Mouse (Mus musculus) hindbrain, embryonic 12.5 days (tissue): ENCODE measurements around the gene Mrps7. TPM values are rescaled to one million over a fixed set of nuclear protein-coding genes. Genes with fewer than 3 reads are reported as not detected.

Source experiments
- ATAC-seq: fragments of 200-750 bp; cut with Nextera tagmentation; 2 replicates; pipeline ENCODE4 v1.8.0; 2017; ENCODE audit warnings: moderate TSS enrichment; ENCODE audit not compliant: low FRiP score
- H3K27ac ChIP-seq: fragments of 300-500 bp; sonication (generic); 2 replicates; pipeline ENCODE4 v1.5.1; 2016; ENCODE audit warnings: mild to moderate bottlenecking
- H3K27me3 ChIP-seq: fragments of 300-500 bp; sonication (generic); 2 replicates; pipeline ENCODE4 v1.6.1; 2016; ENCODE audit warnings: mild to moderate bottlenecking
- H3K36me3 ChIP-seq: fragments of 300-500 bp; sonication (generic); 2 replicates; pipeline ENCODE4 v1.6.1; 2016; ENCODE audit warnings: mild to moderate bottlenecking
- H3K4me1 ChIP-seq: fragments of 300-500 bp; sonication (generic); 2 replicates; pipeline ENCODE4 v1.6.1; 2016
- H3K4me2 ChIP-seq: fragments of 300-500 bp; sonication (generic); replicated peaks from 2 replicates; pipeline ENCODE4 v1.6.1; 2016; ENCODE audit warnings: mild to moderate bottlenecking
- H3K4me3 ChIP-seq: fragments of 300-500 bp; sonication (generic); 2 replicates; pipeline ENCODE4 v1.5.1; 2016; ENCODE audit warnings: mild to moderate bottlenecking
- H3K9ac ChIP-seq: fragments of 300-500 bp; sonication (generic); 2 replicates; pipeline ENCODE4 v1.6.1; 2016; ENCODE audit warnings: mild to moderate bottlenecking, moderate library complexity
- H3K9me3 ChIP-seq: fragments of 300-500 bp; sonication (generic); replicated peaks from 2 replicates; pipeline ENCODE4 v1.6.1; 2016; ENCODE audit warnings: mild to moderate bottlenecking
- WGBS: fragments of 180-500 bp; shearing (Covaris S2); methylation state at CpG from one replicate; pipeline ENCODE4 v1.1.7; 2016; 5-methylcytosine and 5-hydroxymethylcytosine counted together
- polyA plus RNA-seq: library from polyadenylated mRNA; unstranded; fragments of >200 nt; fragmentation: Nextera tagmentation; extraction: Ambion mirVana; gene quantifications from 2 replicates; pipeline ENCODE4 v1.2.1, GENCODE M21; 2016

Mrps7 gene
- polyA plus RNA-seq, 1 experiment from 2014 or later = 86.6 TPM

DNA sequence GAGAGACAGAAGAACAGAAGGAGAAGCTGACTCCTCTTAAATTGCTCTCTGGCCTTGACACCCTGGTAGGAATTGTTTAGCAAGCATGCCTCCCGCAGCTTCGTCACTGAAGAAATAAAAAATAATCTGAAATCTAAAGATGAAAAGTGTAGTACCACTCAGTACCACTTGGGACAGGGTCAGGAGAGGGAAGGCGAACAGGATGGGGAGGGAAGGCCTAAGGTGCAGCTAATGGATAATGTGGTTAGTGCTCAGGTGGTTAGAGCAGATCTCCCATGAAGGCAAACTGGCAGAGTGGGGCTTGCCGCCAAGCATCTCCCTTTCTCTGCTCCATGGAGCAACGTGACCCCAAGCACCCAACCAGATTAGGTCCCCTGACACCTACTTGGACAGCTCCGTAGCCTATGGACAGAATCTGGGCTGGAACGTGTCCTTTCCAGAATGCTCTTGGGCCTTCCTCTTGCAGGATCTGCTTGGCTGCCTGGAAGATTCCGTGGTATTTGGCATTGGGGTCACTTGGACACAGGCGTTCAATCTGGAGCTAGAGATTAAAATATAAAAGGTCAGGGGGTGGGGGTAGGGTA is 19.9 kb downstream of the Mrps7 start:
- H3K27ac ChIP-seq = no peak overlapping the region
- H3K27me3 ChIP-seq = no peaks in the 10 kb centered on the region
- ATAC-seq = no peak
- H3K4me1 ChIP-seq = peaks cover 10% of the 10 kb centered on the region
- H3K9ac ChIP-seq = no peak overlapping the region
- peaks cover 46% of the 10 kb centered on the region for H3K36me3 ChIP-seq
- no peak overlapping the region for H3K4me3 ChIP-seq
- 81% methylated on average over 9 of the region's 9 CpGs for WGBS
- H3K9me3 ChIP-seq = no peaks in the 10 kb centered on the region
- H3K4me2 ChIP-seq = no peak overlapping the region

DNA sequence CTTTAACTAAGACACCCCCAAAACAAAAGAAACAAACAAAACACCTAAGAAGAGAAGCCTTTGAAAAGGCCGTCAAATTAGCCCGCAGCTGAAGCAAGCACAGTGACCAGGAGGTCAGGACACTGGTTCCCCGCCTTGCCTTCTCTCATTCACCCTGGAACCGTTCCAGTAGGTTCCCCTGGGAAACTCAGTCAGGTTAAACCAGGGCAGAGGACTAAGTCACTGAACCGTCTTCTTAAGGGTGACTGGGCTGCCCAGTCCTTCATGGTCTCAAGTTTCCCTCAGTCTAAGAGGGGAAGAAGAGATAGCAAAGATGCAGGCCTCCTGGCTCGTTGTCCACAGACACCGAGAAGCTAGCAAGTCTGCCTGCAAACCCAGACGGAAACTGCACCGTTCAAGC is 22.2 kb downstream of the Mrps7 start:
- WGBS = 83% methylated on average over 9 of the region's 9 CpGs
- Histone ChIP-seq H3K9me3 (no peaks in the 10 kb centered on the region), H3K4me1 (peaks cover 10% of the 10 kb centered on the region), H3K9ac (no peak overlapping the region), H3K27ac (no peak overlapping the region), H3K4me2 (no peak overlapping the region), H3K36me3 (peaks cover 24% of the 10 kb centered on the region), H3K27me3 (no peaks in the 10 kb centered on the region), H3K4me3 (no peak overlapping the region)
- ATAC-seq = no peak

DNA sequence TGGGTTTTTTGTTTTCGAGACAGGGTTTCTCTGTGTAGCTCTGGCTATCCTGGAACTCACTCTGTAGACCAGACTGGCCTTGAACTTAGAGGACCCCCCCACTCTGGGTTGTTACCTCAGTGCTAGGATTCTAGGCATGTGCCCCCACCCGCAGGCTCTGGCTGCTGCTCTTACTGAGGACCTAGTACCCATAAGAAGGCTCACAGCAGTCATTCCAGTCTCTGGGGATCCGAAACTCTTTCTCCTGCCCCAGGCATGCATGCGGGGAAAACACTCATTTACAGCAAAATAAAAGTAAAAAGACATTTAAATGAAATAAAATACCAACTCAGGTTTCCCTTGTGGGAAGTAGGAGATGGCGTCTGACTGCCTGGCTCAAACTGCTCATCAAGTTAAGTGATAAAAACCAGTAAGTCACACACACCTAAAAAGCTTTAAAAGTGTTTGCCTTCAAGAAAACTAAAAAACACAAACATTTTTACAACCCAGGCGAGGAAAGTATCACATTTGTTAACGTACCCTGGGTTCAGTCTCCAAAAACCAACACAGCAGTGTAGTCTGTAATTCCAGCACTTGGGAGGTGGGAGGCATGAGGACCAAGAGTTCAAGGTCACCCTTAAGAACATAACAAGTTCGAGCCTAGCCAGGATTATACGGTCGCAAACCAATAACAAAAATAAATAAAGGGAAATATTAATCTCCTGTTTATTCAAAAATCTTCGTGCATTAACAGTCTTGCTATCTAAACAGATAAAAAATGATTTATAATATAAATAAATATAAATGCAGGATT is 23.3 kb downstream of the Mrps7 start:
- H3K9ac ChIP-seq = peak overlapping the region; percentile 74
- WGBS = 56% methylated on average over 11 of the region's 11 CpGs
- H3K4me3 ChIP-seq = peak overlapping the region; percentile 61
- no peak for ATAC-seq
- no peaks in the 10 kb centered on the region for H3K9me3 ChIP-seq
- no peak overlapping the region for H3K27ac ChIP-seq
- H3K4me2 ChIP-seq = peak overlapping the region; percentile 93
- no peaks in the 10 kb centered on the region for H3K27me3 ChIP-seq
- H3K36me3 ChIP-seq = peaks cover 18% of the 10 kb centered on the region
- H3K4me1 ChIP-seq = peaks cover 10% of the 10 kb centered on the region

DNA sequence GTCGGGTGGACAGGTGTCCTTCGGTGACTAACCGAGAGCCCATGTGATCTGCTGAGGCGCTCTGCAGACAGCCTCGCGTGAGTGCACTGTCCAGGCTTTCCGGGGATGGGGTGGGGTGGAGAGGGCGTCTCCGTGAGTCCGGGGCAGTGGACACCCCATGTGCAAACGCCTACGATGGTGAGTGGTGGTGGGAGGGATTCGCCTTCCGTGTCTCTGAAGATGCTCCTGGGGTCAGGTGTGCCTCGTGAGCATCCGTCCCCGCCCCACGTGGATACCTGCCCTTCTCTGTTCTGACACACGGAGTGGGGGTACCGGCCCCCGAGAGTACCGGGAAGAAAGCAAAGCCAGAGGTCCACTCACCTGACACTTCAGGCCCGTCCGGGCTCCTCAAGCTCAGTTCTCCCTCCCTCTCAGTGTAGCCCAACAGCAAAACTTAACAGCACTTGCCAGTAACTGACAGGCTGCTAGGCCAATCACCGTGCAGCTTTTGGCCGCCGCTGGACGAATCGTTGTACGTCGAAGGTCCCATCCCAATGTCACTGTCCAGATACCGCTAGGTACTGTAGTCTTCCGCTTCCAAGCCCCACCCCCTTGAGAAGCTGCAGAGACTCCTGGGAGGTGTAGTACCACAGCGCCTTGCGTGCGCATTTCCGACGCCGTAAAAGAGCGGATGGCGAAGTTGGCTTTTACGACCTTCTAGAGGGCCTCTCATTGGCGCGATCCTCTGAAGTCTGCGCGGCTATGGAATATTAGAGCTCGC is 24.2 kb downstream of the Mrps7 start, which contains the start of gene Slc25a19:
Gene Slc25a19 (minus strand): TSS at position 591 of the 760 bp plus-strand sequence.
- peak within 1 kb of the TSS; percentile 74 for H3K9ac ChIP-seq
- under 1% methylated on average over 47 of the region's 47 CpGs for WGBS
- no peaks in the 10 kb centered on the region for H3K9me3 ChIP-seq
- peak within 1 kb of the TSS; percentile 93 for H3K4me2 ChIP-seq
- peak within 1 kb of the TSS; percentile 61 for H3K4me3 ChIP-seq
- peak; percentile 100 for ATAC-seq
- no peaks in the 10 kb centered on the region for H3K27me3 ChIP-seq
- no peak within 1 kb of the TSS for H3K27ac ChIP-seq
- peaks cover 10% of the 10 kb centered on the region for H3K4me1 ChIP-seq
- peaks cover 10% of the 10 kb centered on the region; the same call in 1 of the 2 replicates for H3K36me3 ChIP-seq

DNA sequence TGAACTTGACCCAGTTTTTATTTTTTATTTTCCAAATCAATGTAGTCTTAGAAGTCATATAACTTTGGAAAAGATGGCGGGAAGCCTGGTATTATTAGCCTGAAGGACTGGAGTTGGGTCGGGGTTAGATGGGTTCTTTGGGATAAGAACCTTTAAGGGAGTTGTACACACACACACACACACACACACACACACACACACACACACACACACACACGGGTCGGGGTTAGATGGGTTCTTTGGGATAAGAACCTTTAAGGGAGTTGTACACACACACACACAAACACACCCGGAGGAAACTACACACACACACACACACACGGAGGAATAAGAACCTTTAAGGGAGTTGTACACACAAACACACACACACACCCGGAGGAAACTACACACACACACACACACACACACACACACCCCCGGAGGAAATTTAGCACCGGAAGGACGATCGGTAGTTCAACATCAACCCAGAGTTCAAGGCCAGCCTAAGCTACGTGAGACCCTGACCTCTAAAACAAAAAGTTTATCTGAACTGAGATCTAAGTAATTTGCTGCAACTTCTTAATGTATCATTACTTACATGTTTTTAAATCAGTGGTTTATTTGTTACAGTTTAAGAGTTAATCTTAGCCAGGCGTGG is 24.9 kb downstream of the Mrps7 start:
- Histone ChIP-seq H3K9me3 (no peaks in the 10 kb centered on the region), H3K4me1 (peaks cover 10% of the 10 kb centered on the region), H3K27ac (no peak overlapping the region), H3K9ac (peak overlapping the region; percentile 45; the same call in 1 of the 2 replicates), H3K36me3 (0 out of 2 replicates have a peak, but pooled peaks cover 3% of the 10 kb centered on the region), H3K4me3 (peak overlapping the region; percentile 61), H3K4me2 (peak overlapping the region; percentile 93), H3K27me3 (no peaks in the 10 kb centered on the region)
- 53% methylated on average over 13 of the region's 13 CpGs for WGBS
- peak; percentile 49 for ATAC-seq

DNA sequence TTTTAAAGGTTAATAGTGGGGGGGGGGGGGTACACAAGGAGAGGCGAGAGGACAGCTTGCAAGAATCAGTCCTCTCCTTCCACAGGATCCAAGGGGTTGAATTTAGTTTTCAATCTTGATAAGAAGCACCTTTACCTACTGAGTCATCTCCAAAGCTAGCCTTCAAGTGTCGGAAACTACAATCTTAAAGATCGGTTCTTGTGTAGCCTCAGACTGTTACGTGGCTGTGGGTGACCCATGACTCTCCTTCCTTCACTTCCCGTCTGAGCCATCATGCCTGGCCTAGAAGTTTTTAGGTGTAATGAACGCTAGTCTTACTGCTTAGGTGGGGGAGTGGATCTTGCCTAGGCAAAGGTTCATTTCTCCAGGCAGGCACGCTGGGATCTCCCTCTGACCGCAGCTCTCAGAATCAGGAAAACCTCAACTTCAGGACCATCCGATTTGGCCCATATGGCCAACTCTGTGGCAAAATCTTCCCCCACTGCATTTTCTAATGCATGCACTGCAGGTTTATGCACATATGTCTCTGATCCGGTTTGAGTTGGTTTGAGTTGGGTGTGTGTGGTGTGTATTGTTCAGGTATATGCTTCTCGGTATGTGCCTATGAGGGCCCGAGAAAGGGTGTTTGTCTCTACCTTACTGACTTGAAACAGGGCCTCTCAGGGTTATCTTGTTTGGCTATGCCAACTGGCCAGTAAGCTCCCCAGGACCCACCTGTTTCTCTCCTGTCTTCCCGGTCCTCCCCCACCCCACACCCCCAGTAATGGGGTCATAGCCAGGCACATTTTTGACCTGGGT is 26.2 kb downstream of the Mrps7 start:
- Histone ChIP-seq H3K27ac (no peak overlapping the region), H3K4me2 (no peak overlapping the region), H3K4me1 (peaks cover 10% of the 10 kb centered on the region), H3K36me3 (no peaks in the 10 kb centered on the region), H3K27me3 (no peaks in the 10 kb centered on the region), H3K9ac (no peak overlapping the region), H3K4me3 (no peak overlapping the region), H3K9me3 (no peaks in the 10 kb centered on the region)
- 87% methylated on average over 13 of the region's 13 CpGs for WGBS
- ATAC-seq = no peak

DNA sequence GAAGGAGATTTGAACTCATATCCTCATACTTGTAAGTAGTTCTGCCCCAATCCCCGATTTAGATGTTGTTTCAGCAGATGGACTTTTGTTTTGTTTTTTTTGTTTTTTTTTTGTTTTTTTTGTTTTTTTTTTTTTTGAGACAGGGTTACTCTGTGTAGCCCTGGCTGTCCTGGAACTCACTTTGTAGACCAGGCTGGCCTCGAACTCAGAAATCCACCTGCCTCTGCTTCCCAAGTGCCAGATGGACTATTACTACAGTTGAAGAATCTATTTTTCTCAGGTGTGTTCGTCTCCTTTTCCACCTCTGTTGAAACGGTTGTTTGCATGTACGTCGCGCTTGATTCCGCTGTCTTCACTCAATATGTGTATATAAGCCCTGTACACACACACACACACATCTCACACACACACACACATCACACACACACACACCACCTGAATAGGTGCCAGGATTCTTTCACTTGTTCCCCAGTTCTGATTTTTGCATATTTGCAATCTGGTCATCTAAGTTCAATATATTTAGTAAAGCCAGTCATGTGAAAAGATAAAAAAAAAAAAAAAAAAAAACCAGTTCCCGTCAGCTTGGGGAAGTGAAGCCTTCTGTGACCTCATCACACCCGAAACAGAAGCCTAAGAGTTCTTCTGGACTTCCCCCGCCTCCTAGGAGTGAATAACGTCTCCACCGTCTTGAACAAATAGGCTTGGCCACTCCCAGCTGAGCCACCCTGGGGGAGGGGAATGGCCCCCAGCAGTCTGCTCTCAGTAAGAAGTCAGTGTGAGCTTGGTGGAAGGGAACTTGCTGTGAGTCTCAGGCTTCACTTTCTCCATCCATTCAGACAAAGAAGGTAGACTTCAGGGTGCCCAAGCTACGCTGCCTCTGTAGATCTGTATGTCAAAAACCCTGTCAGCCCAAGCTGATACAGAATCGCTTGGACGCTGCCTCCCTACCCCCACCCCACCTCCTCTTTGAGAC is 27.1 kb downstream of the Mrps7 start:
- Histone ChIP-seq H3K27ac (no peak overlapping the region), H3K4me3 (no peak overlapping the region), H3K4me1 (peaks cover 10% of the 10 kb centered on the region), H3K9ac (no peak overlapping the region), H3K9me3 (no peaks in the 10 kb centered on the region), H3K4me2 (no peak overlapping the region), H3K27me3 (no peaks in the 10 kb centered on the region), H3K36me3 (no peaks in the 10 kb centered on the region)
- no peak for ATAC-seq
- WGBS = 52% methylated on average over 16 of the region's 16 CpGs

DNA sequence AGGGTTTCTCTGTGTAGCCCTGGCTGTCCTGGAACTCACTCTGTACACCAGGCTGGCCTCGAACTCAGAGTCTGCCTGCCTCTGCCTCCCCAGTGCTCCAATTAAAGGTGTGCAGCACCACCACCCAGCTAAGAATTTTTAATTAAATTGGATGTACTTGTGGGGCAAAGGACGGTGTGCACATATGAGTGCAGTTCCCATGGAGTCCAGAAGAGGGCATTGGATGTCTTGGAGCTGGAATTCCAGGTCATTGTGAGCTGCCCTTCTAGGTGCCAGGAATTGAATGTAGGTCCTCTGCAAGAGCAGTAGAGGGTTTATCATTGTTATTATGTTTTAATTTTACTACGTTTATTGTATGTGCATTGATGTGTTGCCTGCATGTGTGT is 27.8 kb downstream of the Mrps7 start:
- H3K27me3 ChIP-seq = no peaks in the 10 kb centered on the region
- H3K4me3 ChIP-seq = no peak overlapping the region
- whole genome bisulfite sequencing = 19% methylated on average over 3 of the region's 3 CpGs
- no peaks in the 10 kb centered on the region for H3K36me3 ChIP-seq
- no peak overlapping the region for H3K27ac ChIP-seq
- H3K9me3 ChIP-seq = no peaks in the 10 kb centered on the region
- ATAC-seq = no peak
- peaks cover 10% of the 10 kb centered on the region for H3K4me1 ChIP-seq
- no peak overlapping the region for H3K9ac ChIP-seq
- H3K4me2 ChIP-seq = no peak overlapping the region

DNA sequence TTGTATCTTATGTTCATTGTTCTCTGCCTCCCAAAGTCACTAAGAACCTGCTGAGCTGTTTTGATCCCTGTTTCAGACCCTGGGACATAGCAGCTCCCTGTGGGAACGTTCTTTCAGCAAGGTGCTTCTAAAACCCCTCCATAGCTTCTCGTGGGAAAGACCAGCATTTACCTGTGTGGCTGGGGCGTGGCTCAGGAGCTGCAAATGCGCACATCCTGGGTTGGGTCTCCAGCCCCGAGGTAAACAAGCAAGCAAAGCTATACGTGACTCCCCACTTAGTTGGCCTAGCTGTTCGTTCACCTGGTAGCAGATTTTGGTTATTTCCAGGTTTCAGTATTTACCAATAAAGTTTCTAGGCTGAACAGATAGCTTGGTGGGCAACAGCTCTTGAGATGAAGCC is 28.5 kb downstream of the Mrps7 start:
- no peak overlapping the region for H3K4me3 ChIP-seq
- H3K4me1 ChIP-seq = peaks cover 6% of the 10 kb centered on the region
- no peaks in the 10 kb centered on the region for H3K36me3 ChIP-seq
- no peak for ATAC-seq
- H3K27me3 ChIP-seq = no peaks in the 10 kb centered on the region
- no peaks in the 10 kb centered on the region for H3K9me3 ChIP-seq
- no peak overlapping the region for H3K4me2 ChIP-seq
- H3K9ac ChIP-seq = no peak overlapping the region
- no peak overlapping the region for H3K27ac ChIP-seq
- WGBS = 76% methylated on average over 7 of the region's 7 CpGs

DNA sequence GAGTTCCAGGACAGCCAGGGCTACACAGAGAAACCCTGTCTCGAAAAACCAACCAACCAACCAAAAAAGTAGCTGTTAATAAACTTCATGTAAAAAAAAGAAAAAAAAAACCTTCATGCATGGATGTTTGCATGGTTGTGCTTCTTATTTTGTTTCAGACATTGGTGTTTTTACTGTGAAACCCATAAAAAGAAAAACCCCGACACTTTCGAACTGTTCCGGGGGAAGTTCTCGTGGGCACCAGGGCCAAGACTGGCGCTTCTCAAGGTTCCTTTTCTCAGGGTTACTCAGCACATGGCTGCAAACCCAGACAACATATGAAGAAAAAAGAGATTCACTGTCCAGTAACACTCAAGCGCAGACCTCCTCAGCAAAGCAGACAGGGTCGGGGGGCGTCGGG is 29.1 kb downstream of the Mrps7 start:
- no peaks in the 10 kb centered on the region for H3K9me3 ChIP-seq
- no peak overlapping the region for H3K27ac ChIP-seq
- WGBS = 91% methylated on average over 10 of the region's 10 CpGs
- H3K4me3 ChIP-seq = no peak overlapping the region
- H3K4me1 ChIP-seq = peaks cover 2% of the 10 kb centered on the region; the same call in 1 of the 2 replicates
- no peak overlapping the region for H3K4me2 ChIP-seq
- no peak for ATAC-seq
- H3K36me3 ChIP-seq = no peaks in the 10 kb centered on the region
- no peaks in the 10 kb centered on the region for H3K27me3 ChIP-seq
- no peak overlapping the region for H3K9ac ChIP-seq

DNA sequence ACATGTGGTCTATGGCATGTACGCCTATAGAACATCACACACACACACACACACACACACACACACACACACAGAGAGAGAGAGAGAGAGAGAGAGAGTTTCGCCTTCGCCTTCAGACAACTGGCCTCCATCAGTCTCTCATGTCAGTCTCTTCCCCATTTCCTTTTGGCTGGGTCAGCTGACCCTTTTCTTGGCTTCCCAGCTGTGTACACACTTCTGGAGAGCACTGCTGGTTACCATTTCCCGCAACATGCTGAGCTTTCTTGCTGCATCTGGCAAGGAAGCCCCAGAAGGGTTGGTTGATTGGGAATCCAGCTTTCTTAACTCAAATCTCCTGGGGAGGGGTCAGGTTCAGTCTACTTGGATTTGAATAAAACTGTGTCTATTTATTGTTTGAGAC is 30.4 kb downstream of the Mrps7 start:
- no peaks in the 10 kb centered on the region; the same call in 1 of the 2 replicates for H3K4me1 ChIP-seq
- WGBS = 80% methylated on average over 3 of the region's 4 CpGs
- no peak overlapping the region for H3K27ac ChIP-seq
- no peaks in the 10 kb centered on the region for H3K9me3 ChIP-seq
- H3K4me3 ChIP-seq = no peak overlapping the region
- no peak overlapping the region for H3K9ac ChIP-seq
- no peak for ATAC-seq
- H3K27me3 ChIP-seq = no peaks in the 10 kb centered on the region
- no peak overlapping the region for H3K4me2 ChIP-seq
- no peaks in the 10 kb centered on the region for H3K36me3 ChIP-seq
